Mouse (Mus musculus) G1E (cell line): Measurements from ENCODE around the gene Eif2s2.

Experiments used
- CTCF ChIP-seq: IDR thresholded peaks from 2 replicates; pipeline ENCODE4 v1.5.1; 2012; ENCODE audit warnings: low read depth, low read length, inconsistent platforms, mixed read lengths
- GATA2 ChIP-seq: IDR thresholded peaks from 2 replicates; pipeline ENCODE4 v1.6.1; 2012; ENCODE audit warnings: low read depth, low read length, inconsistent platforms, borderline replicate concordance
- POLR2AphosphoS5 ChIP-seq: IDR thresholded peaks from 2 replicates; pipeline ENCODE4 v1.6.1; 2012; ENCODE audit warnings: low read depth, low read length, inconsistent platforms; ENCODE audit not compliant: insufficient replicate concordance
- TAL1 ChIP-seq: conservative IDR thresholded peaks from 2 replicates; pipeline ENCODE4 v1.6.1; 2012; ENCODE audit warnings: low read depth, low read length, inconsistent platforms, mixed read lengths

GRCm38 (mm10) chr2:154926843-154927242 is 34.1 kb upstream of the Eif2s2 start:
- no peak for TF ChIP-seq CTCF
- TF ChIP-seq TAL1 = no peak
- no peak for TF ChIP-seq POLR2AphosphoS5
- TF ChIP-seq GATA2 = no peak
